Mouse (Mus musculus): ENCODE results near the gene Rgs6.

- no peak for TF ChIP-seq CTCF (IDR thresholded peaks at IDR 0.05; ENCODE audit: low read depth)
- no peak for TF ChIP-seq EP300 (optimal IDR thresholded peaks at IDR 0.05)
These were observed 344.8 kb downstream of the Rgs6 start for GRCm38 (mm10) chr12:82932706-82933461.

Measured in stomach, postnatal 0 days (tissue).